Mouse (Mus musculus): Measurements from ENCODE around the gene Vpreb3. TPM values are rescaled to one million over a fixed set of nuclear protein-coding genes. Genes with fewer than 3 reads are reported as not detected.

The Vpreb3 gene
- total and polyA plus RNA-seq, 3 experiments = not detected

DNA sequence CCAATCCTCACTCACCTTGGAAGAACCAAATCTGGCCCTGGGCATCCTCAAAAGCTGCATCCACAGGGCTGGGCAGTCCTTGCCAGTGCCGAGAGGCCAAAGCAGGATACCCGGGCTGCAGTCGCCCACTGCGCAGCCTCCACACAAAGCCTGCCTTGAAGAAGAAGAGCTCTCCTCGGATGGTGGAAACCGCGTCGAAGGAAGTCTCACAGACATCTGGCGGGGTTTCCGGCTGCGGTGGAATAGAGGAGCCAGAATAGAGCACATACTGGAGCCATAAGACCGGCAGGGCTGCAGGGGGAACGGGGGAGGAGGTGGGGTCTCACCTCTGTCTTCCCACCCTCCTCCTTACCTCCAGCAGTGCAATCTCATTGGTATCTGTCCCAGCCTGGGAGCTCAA is 16.5 kb upstream of the Vpreb3 start:
- peaks cover 22% of the 10 kb centered on the region for H3K4me1 ChIP-seq (ENCODE audit: insufficient read depth, low read depth, low read length)
- DNase-seq (ENCODE audit: low spot score) (no peak), ATAC-seq (ENCODE audit: extremely low read depth, insufficient number of reproducible peaks, low FRiP score, poor library complexity, severe bottlenecking) (no peak)
- peaks cover 17% of the 10 kb centered on the region for H3K36me3 ChIP-seq (replicated peaks)
- H3K27me3 ChIP-seq (ENCODE audit: insufficient read depth, low read length) = peaks cover 55% of the 10 kb centered on the region
- TF ChIP-seq GATA2 (IDR thresholded peaks at IDR 0.05; ENCODE audit: borderline replicate concordance, low read depth, low read length) (no peak), POLR2AphosphoS5 (IDR thresholded peaks at IDR 0.05; ENCODE audit: insufficient replicate concordance, low read depth, low read length) (no peak), GATA1 (IDR thresholded peaks at IDR 0.05; ENCODE audit: borderline replicate concordance, low read length) (no peak), CTCF (IDR thresholded peaks at IDR 0.05; ENCODE audit: low read depth, low read length) (no peak), TAL1 (conservative IDR thresholded peaks at IDR 0.05; ENCODE audit: low read depth, low read length) (no peak)
- no peak overlapping the region for H3K4me3 ChIP-seq (ENCODE audit: low read depth, low read length)
- no peaks in the 10 kb centered on the region for H3K9me3 ChIP-seq (replicated peaks)

DNA sequence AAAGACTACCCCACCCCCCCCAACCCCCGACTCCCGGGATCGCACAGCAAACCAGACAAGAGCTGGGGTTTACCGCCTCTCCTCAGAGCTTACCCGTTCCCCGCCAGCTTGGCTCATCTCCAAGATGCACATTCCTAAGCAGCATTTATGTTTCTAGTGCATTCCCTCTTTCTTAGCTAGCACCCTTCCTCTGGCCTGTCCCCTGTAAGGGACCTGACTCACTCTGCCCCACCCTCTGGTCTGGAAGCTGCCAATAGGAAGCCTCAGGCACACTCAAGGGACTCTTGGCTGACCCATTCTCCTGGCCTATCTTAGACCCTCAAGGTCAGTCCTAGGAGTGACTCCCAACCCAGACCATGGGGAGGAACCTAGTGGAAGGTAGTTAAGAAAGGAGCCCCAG is 12.6 kb upstream of the Vpreb3 start:
- TF ChIP-seq GATA1 (IDR thresholded peaks at IDR 0.05; ENCODE audit: borderline replicate concordance, low read length) = no peak
- no peak for TF ChIP-seq CTCF (IDR thresholded peaks at IDR 0.05; ENCODE audit: low read depth, low read length)
- TF ChIP-seq POLR2AphosphoS5 (IDR thresholded peaks at IDR 0.05; ENCODE audit: insufficient replicate concordance, low read depth, low read length) = no peak
- no peak for TF ChIP-seq GATA2 (IDR thresholded peaks at IDR 0.05; ENCODE audit: borderline replicate concordance, low read depth, low read length)
- TF ChIP-seq TAL1 (conservative IDR thresholded peaks at IDR 0.05; ENCODE audit: low read depth, low read length) = no peak
- peaks cover 2% of the 10 kb centered on the region for H3K36me3 ChIP-seq (replicated peaks)
- ATAC-seq (ENCODE audit: extremely low read depth, insufficient number of reproducible peaks, low FRiP score, poor library complexity, severe bottlenecking) = no peak
- H3K4me1 ChIP-seq (ENCODE audit: insufficient read depth, low read depth, low read length) = peaks cover 23% of the 10 kb centered on the region
- H3K27me3 ChIP-seq (ENCODE audit: insufficient read depth, low read length) = peaks cover 71% of the 10 kb centered on the region
- no peak for DNase-seq (ENCODE audit: low spot score)
- no peaks in the 10 kb centered on the region for H3K9me3 ChIP-seq (replicated peaks)
- no peak overlapping the region for H3K4me3 ChIP-seq (ENCODE audit: low read depth, low read length)

DNA sequence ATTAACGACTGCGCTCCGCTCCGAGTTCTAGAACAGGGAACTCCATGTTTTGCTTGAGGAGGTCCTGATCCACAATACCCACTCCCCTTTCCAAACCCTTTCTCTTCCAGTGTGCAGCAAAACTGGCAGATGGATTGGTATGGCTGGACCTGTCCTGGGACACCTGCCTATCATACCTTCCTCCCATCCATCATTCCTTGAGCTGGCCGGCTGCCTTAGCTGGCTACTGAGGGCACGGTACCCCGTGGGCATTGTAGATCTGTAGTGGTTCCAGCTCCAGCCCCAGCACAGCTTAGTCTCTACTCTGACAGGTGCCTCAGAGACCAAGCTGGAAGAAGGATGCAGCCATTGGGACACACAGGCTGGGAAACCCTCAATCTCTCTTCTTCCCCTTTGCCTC is 11.5 kb upstream of the Vpreb3 start:
- no peak for TF ChIP-seq GATA2 (IDR thresholded peaks at IDR 0.05; ENCODE audit: borderline replicate concordance, low read depth, low read length)
- no peak for TF ChIP-seq CTCF (IDR thresholded peaks at IDR 0.05; ENCODE audit: low read depth, low read length)
- TF ChIP-seq TAL1 (conservative IDR thresholded peaks at IDR 0.05; ENCODE audit: low read depth, low read length) = no peak
- TF ChIP-seq GATA1 (IDR thresholded peaks at IDR 0.05; ENCODE audit: borderline replicate concordance, low read length) = no peak
- TF ChIP-seq POLR2AphosphoS5 (IDR thresholded peaks at IDR 0.05; ENCODE audit: insufficient replicate concordance, low read depth, low read length) = no peak
- H3K27me3 ChIP-seq (ENCODE audit: insufficient read depth, low read length) = peaks cover 65% of the 10 kb centered on the region
- H3K4me3 ChIP-seq (ENCODE audit: low read depth, low read length) = no peak overlapping the region
- ATAC-seq (ENCODE audit: extremely low read depth, insufficient number of reproducible peaks, low FRiP score, poor library complexity, severe bottlenecking) (no peak), DNase-seq (ENCODE audit: low spot score) (no peak)
- H3K9me3 ChIP-seq (replicated peaks) = no peaks in the 10 kb centered on the region
- no peaks in the 10 kb centered on the region for H3K36me3 ChIP-seq (replicated peaks)
- H3K4me1 ChIP-seq (ENCODE audit: insufficient read depth, low read depth, low read length) = peaks cover 29% of the 10 kb centered on the region

DNA sequence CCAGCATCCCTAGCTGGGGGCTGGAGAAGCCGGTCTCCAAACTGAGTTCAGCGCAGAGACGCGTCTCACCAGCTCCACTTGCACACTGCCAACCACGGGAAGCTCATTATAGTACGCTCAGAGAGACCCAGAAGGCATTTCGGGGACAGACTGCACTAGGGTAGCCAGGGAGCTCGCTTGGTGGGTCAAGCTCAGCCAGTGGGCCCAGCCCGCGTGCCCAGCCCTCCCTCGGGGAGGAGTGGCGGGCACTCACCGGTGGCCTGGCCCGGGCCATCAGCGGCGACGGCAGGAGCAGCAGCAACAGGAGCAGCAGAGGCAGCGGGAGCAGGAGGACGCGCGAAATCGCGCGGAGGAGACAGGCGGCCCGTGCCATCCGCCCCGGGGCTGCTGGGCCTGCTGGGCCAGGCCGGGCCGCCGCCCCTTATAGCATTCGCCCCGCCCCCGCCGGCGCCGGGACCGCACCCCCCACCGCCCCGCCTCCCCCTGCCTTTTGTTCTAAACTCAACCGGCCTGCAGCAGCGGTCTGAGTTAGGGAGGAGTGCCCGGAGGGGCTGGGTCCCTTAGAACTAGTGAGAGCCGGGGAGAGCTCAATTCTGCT is 10.7 kb upstream of the Vpreb3 start:
- ATAC-seq (ENCODE audit: extremely low read depth, insufficient number of reproducible peaks, low FRiP score, poor library complexity, severe bottlenecking) (no peak), DNase-seq (ENCODE audit: low spot score) (peak; percentile 63)
- TF ChIP-seq TAL1 (conservative IDR thresholded peaks at IDR 0.05; ENCODE audit: low read depth, low read length) = no peak
- no peak for TF ChIP-seq POLR2AphosphoS5 (IDR thresholded peaks at IDR 0.05; ENCODE audit: insufficient replicate concordance, low read depth, low read length)
- no peak for TF ChIP-seq GATA2 (IDR thresholded peaks at IDR 0.05; ENCODE audit: borderline replicate concordance, low read depth, low read length)
- no peak for TF ChIP-seq GATA1 (IDR thresholded peaks at IDR 0.05; ENCODE audit: borderline replicate concordance, low read length)
- TF ChIP-seq CTCF (IDR thresholded peaks at IDR 0.05; ENCODE audit: low read depth, low read length) = no peak
- Histone ChIP-seq H3K36me3 (replicated peaks) (peaks cover 5% of the 10 kb centered on the region), H3K9me3 (replicated peaks) (no peaks in the 10 kb centered on the region), H3K4me1 (ENCODE audit: insufficient read depth, low read depth, low read length) (peaks cover 36% of the 10 kb centered on the region), H3K27me3 (ENCODE audit: insufficient read depth, low read length) (peaks cover 58% of the 10 kb centered on the region), H3K4me3 (ENCODE audit: low read depth, low read length) (peak overlapping the region; percentile 69; the same call in 1 of the 2 replicates)

DNA sequence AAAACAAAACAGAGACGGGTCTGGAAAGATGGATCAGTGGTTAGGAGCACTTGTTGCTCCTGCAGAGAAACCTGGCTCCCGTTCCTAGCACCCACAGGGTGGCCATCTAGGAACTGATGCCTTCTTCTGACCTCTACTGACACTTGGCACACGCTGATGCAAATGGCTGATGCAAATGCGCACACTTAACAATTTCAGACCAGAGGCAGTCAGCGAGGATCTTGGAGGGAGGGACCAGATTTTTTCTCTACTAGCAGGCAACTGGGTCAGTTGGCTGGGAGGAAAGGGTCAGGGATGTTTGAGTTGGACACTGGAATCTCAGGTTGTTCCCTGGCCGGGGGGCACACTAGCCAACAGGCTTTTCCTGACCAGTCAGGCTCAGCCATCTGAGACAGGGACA is 10.0 kb upstream of the Vpreb3 start, which contains the start of gene Chchd10:
TSS of gene Chchd10 (plus strand) at position 240 of the 400 bp plus-strand sequence.
- no peak for ATAC-seq (ENCODE audit: extremely low read depth, insufficient number of reproducible peaks, low FRiP score, poor library complexity, severe bottlenecking)

DNA sequence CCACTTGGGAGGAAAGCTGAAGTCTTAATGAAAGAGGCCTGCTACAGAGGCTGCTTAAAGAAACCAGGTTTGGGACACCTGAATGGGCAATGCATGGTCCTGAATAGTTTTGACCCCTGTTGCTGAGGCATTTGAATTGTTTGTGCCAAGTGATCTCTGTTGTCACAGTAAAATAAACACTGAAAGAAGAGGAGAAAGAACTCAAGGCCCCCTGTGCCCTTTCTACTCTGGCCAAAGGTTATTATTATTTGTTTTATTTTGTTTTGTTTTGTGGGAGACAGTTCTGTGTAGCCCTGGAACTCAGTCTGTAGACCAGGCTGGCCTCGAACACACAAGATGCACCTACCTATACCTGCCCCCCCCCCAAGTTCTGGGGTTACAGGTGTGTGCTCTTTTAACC is 7.9 kb upstream of the Vpreb3 start:
- peaks cover 32% of the 10 kb centered on the region for H3K27me3 ChIP-seq (ENCODE audit: insufficient read depth, low read length)
- no peak for TF ChIP-seq GATA1 (IDR thresholded peaks at IDR 0.05; ENCODE audit: borderline replicate concordance, low read length)
- TF ChIP-seq GATA2 (IDR thresholded peaks at IDR 0.05; ENCODE audit: borderline replicate concordance, low read depth, low read length) = no peak
- TF ChIP-seq CTCF (IDR thresholded peaks at IDR 0.05; ENCODE audit: low read depth, low read length) = no peak
- TF ChIP-seq TAL1 (conservative IDR thresholded peaks at IDR 0.05; ENCODE audit: low read depth, low read length) = no peak
- TF ChIP-seq POLR2AphosphoS5 (IDR thresholded peaks at IDR 0.05; ENCODE audit: insufficient replicate concordance, low read depth, low read length) = no peak
- H3K4me1 ChIP-seq (ENCODE audit: insufficient read depth, low read depth, low read length) = peaks cover 61% of the 10 kb centered on the region
- ATAC-seq (ENCODE audit: extremely low read depth, insufficient number of reproducible peaks, low FRiP score, poor library complexity, severe bottlenecking) = no peak
- H3K9me3 ChIP-seq (replicated peaks) = no peaks in the 10 kb centered on the region
- no peak for DNase-seq (ENCODE audit: low spot score)
- peaks cover 23% of the 10 kb centered on the region for H3K36me3 ChIP-seq (replicated peaks)
- H3K4me3 ChIP-seq (ENCODE audit: low read depth, low read length) = no peak overlapping the region

More for the DNA sequence above, 10.0 kb upstream of the Vpreb3 start, which contains the start of gene Chchd10:
- TF ChIP-seq GATA1 (IDR thresholded peaks at IDR 0.05; ENCODE audit: borderline replicate concordance, low read length) (no peak), GATA2 (IDR thresholded peaks at IDR 0.05; ENCODE audit: borderline replicate concordance, low read depth, low read length) (no peak), CTCF (IDR thresholded peaks at IDR 0.05; ENCODE audit: low read depth, low read length) (no peak), TAL1 (conservative IDR thresholded peaks at IDR 0.05; ENCODE audit: low read depth, low read length) (no peak), POLR2AphosphoS5 (IDR thresholded peaks at IDR 0.05; ENCODE audit: insufficient replicate concordance, low read depth, low read length) (no peak)
- H3K27me3 ChIP-seq (ENCODE audit: insufficient read depth, low read length) = peaks cover 52% of the 10 kb centered on the region
- peaks cover 44% of the 10 kb centered on the region for H3K4me1 ChIP-seq (ENCODE audit: insufficient read depth, low read depth, low read length)
- peaks cover 10% of the 10 kb centered on the region for H3K36me3 ChIP-seq (replicated peaks)
- no peaks in the 10 kb centered on the region for H3K9me3 ChIP-seq (replicated peaks)
- H3K4me3 ChIP-seq (ENCODE audit: low read depth, low read length) = peak within 1 kb of the TSS; percentile 69; the same call in 1 of the 2 replicates
- DNase-seq (ENCODE audit: low spot score) = no peak
